Mouse (Mus musculus): ENCODE data around the gene Ralgapa1.
A peak's percentile ranks its signal among the peaks of the same experiment; 100 is the strongest.
"Not testable (repeated sequence)": the region's sequence is repeated elsewhere in the genome, so short reads cannot be mapped to it uniquely, and the experiment has no call there.

The Ralgapa1 gene

DNA sequence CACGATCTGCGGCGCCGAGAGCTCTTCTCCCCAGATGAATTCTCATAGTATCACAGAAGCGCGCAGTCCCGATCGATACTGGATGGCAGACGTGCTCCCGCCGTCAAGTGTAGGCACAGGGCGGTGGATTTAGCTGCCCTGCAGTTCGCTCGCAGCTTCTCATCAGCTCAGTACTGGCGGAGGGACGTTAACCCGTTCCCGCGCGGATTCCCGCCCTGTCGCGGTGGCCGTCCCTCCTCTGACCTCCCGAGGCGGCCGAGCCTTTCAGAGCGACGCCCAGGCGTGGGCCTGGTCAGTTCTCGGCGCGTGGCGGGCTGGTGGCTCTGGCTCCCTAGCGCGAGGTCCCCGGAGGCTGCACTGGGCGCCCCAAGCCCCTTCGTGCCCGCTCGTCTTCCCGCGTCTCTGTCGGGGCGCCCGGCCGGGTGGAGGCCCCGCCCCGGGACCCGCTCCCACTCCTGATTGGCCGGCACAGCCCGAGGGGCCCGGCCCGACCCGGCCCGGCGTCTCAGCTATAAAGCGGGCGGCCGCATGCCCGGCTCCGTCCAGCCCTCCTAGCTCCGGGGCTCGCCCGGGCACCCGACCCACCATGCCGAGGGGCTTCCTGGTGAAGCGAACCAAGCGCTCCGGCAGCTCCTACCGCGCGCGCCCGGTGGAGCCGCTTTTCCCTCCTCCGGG, 221.9 kb downstream of the Ralgapa1 start, which contains the start of gene Insm2:
TSS of gene Insm2 (plus strand) at position 541 of the 675 bp plus-strand sequence.
- DNase-seq (ENCODE audit: low read depth), result no peak

DNA sequence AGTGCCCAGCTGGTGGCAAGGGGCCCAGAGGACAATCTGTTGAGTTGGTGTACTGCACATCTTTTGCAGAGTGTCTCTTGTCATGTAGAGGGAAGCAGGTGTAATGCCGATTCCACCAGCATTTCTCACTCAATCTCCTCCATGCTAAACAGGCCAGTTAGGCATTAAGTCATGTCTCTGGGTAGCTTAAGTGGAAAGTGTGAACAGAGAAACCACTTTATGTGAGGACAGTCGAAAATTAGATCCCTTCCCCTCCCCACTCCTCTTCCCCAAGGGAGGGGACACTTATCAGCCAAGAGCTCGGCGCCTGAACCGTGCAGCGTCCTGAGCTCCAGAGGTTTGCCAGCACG, 222.5 kb downstream of the Ralgapa1 start:
- no peak for DNase-seq (ENCODE audit: low read depth)

DNA sequence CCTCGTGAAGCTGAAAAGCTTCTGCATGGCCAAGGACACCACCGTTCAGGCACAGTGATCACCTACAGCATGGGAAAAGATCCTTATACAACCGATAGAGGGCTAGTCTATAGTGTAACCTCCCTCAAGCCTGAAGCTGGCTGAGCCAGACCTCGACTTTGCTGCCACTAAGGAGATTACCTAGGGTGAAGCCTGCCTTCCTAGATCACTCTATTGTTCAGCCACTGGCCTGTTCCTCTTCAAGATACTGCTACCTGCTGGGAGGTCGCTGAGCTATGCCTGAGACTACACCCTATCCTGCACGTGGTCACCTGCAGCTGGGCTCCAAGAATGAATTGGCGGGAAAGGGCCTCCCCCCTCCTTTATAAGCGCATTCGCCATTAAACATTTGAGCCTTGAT, 234.0 kb downstream of the Ralgapa1 start:
- not testable (repeated sequence) for DNase-seq (ENCODE audit: low read depth)

DNA sequence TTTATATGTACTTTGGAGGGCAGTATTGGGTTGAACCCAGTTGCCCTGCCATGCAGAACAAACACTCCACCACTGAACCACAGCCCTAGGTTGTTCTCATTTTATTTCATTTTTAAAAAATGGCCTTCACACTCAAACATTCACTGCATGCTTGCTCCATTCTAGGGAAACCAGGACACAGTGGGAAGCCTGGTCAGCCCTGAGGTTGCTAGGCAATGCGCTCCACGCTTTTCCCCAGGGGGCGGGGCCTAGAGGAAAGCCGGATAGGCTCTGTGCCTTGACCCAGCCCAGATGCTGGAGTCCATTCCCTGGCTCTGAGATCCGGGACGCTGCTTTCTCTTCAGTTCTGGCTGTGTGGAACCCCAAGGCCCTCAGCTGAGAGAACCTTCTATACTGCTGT, 247.2 kb downstream of the Ralgapa1 start:
- no peak for DNase-seq (ENCODE audit: low read depth)

DNA sequence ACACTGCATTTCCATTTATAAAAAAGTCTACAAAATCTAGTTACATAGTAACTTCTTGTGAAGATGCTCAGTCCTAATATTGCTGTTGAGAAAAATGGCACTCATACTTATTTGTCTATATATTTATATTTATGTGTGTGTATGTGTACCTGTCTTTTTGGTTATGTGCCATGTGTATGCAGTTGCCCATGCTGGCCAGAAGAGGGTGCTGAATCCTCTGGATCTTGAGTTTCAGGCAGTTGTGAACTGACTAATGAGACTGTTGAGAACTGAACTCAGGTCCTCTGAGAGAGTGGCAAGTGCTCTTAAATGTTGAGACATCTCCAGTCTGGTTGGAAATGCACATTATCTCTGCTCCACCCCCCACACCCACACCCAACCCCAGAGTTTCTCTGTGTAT, 247.9 kb downstream of the Ralgapa1 start:
- peak; percentile 19 for DNase-seq (ENCODE audit: low read depth)

DNA sequence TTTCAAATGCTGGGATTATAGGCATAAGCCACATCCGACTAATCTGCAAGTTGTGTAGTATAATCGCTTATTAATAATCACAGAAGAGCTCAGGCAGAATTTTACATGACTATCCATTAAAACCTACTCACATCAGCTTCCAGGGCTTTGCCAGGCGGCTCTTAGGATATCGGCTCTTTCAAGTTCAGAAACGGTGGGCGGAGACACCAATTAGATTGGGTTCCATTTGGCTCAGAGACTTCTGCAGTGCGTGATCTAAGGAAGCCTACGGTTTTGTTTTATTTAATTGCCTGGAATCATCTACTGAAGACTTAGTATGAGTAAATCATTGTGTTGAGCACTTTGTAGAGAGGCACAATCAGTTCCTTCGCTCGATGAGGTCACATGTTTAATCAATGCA, 249.3 kb downstream of the Ralgapa1 start:
- no peak for DNase-seq (ENCODE audit: low read depth)

DNA sequence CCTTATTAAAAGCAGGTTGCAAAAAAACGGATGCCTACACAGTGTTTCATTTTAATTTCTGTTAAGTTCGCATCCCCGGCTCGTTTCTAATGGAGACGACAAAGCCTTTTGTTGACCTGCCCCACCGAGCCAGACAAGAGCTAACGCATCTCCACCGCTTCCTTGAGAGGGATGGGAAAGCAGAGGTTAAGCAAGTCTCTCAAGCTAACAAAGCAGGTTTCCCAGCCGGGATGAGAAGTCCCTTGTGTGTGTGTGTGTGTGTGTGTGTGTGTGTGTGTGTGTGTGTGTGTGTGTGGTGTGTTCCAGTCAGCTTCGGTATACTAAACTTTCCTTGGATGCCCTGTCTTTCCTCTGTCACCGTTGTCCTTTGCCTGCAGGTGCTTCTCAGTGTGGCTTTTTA, 249.8 kb downstream of the Ralgapa1 start:
- no peak for DNase-seq (ENCODE audit: low read depth)

DNA sequence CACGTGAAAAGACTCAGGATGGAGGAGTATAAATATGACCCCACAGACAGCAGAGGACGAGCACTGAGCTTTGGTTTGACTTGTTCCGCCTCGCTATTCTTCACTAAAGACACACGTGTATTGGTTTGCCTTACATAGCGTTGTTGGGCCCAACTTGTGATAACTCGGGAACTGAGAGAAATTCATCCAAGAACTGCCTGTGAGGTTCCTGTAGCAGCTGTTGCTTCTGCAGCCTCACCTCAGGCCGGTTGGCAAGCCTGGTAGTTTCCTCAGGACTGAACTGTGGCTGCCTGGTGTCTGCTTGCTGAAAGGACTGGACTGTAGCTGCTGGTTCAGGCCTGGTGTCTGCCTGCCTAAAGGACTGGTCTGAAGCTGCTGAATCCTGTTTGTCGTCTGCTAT, 250.3 kb downstream of the Ralgapa1 start:
- DNase-seq (ENCODE audit: low read depth), result no peak

DNA sequence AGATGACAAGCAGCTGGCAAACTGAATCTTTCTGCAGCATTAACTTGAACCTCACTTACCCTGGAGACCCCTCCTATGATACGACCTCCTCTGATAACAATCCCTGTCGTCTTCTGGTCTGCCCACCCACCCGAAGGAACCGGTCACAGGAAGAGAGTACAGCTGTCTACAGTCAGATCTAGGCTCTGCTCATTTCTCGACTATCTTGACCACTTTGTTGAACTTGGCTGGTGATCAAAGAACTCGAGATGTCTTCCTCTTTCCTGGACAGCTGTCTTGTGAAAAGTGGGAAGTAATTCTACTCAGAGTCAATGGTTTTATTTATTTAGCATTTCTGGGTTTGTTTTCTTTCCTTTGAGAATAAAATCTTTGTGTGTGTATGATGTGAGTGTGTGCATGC, 251.3 kb downstream of the Ralgapa1 start:
- peak; percentile 84 for DNase-seq (ENCODE audit: low read depth)

DNA sequence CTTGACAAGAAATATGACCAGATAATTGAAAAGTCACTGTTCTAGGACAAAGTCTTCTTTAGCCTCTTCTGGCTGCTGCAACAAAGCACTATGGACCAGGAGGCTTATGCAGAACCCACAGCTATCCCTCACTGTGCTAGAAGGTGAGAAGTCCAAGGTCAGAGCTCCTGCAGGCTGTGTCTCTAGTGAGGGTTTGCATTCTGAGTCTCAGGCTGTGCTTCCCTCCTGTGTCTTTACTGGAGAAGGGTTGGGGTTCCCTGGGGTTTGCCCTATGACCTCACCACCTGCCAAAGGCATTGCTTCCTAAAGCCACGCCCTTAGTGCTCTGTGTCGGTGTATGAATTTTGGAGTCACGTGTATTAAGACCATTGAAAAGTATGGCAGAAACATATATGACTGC, 252.5 kb downstream of the Ralgapa1 start:
- peak; percentile 12 for DNase-seq (ENCODE audit: low read depth)

DNA sequence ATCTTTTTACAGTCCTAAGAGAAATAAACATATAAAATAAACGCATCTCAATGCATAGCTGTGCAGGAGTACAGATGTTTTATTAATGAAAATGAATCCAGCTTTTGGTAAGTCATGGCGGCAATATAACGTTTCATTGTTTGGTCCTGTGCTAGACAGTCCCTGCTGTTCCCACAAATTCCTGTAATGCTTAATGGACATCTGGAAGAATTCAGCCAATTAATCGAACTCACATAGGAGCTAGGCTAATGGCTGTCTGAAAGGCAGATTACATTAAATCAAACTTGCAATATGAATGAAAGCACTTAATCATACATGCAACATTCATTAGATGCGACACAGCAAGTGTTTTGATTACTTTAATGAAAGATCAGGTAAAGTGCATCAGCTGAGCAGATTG, 254.1 kb downstream of the Ralgapa1 start:
- no peak for DNase-seq (ENCODE audit: low read depth)

DNA sequence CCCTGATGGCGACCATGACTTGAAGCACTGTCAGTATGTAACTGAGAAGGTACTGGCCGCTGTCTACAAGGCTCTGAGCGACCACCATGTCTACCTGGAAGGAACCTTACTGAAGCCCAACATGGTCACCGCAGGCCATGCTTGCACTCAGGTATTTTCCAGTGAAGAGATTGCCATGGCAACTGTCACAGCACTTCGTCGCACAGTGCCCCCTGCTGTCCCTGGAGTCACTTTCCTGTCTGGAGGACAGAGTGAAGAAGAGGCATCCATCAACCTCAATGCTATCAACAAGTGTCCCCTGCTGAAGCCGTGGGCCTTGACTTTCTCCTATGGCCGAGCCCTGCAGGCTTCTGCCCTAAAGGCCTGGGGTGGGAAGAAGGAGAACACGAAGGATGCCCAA, 255.1 kb downstream of the Ralgapa1 start:
- DNase-seq (ENCODE audit: low read depth), result no peak

DNA sequence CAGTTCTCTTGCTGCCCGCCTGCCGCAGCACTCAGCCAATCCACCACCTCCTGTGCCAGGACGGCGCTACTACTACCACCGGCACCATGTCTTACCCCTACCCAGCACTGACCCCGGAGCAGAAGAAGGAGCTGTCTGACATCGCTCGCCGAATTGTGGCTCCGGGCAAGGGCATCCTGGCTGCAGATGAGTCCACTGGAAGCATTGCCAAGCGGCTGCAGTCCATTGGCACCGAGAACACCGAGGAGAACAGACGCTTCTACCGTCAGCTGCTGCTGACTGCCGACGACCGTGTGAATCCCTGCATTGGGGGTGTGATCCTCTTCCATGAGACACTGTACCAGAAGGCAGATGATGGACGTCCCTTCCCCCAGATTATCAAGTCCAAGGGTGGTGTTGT, 255.8 kb downstream of the Ralgapa1 start, which contains the start of gene Aldoart2:
TSS of gene Aldoart2 (plus strand) at position 34 of the 400 bp plus-strand sequence.
- no peak for DNase-seq (ENCODE audit: low read depth)

DNA sequence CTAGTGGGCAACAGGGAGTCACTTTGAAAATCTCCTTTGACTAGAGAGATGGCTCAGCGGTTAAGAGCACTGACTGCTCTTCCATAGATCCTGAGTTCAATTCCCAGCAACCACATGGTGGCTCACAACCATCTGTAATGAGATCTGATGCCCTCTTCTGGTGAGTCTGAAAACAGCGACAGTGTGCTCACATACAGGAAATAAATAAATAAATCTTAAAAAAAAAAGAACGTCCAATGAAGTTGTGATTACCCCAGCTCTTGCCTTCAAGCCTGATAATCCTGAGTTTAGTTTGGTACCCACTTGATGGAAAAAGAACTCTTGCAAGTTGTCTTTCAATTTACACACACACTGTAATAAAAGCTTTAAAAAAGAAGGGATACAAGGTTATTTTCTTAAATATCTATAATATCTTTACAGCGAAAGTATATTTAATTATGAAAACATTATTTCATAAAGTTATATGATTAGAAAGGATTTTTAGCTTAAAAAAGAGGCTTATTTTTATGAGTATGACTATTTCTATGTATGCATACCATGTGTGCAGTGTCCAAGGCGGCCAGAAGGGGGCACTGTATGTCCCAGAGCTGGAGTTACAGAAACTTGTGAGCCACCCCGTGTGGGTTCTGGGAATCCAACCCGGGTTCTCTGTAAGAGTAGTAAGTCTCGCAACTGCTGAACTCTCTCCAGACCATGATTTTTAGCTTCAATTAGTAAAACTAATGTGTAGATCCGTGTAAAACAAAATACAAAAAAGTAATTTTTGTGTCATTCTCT, 256.6 kb downstream of the Ralgapa1 start:
- DNase-seq (ENCODE audit: low read depth), result peak; percentile 7

DNA sequence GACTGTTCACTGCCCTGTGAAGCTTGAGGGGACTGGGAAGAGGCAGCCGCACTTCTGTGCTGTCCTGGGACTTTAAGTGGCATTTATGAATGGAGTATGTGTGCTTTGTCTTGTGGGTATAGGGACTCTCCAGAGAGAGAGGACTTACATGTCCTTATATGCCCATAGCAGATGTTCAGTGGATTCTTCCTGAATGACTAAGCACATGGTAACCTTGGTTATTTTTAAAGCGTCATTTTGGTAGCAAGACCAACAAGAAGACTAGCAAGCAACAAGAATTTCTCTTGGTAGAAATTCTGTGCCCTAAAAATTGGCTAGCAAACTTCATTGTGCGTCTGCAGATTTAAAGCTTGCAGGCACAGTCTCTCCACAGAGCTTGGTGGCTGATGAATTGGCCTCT, 257.2 kb downstream of the Ralgapa1 start:
- peak; percentile 66 for DNase-seq (ENCODE audit: low read depth)

DNA sequence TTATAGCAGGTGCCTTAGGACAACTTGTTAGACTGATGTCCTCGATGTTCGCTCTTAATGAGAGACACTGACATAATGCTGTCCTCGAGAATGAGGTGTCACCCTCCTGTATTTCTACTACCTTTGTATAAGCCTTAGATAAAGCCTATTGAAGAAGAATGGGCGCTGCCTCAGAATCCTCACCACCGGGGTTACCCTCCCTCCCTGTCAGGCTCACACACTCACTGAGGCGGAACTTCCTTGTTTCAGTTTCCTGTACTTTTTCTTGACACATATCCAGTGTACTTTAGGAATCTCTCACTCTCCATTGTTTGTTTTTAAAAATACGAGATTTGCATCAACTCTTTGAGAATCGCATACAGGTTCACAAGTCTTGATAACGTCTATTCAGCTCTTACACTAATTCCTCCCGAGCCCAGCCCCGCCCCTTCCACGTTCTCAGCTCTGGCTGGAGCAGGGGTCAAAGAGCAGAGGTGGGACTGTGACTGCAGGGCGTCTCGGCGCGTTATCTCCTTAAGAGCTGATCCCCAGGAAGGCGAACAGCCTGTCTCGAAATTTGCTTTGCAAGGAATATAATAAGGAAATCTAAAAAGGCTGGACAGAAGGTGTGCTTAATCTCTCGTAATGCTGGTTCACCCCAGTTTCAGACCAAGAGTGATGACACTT, 260.8 kb downstream of the Ralgapa1 start:
- peak; percentile 68 for DNase-seq (ENCODE audit: low read depth)

DNA sequence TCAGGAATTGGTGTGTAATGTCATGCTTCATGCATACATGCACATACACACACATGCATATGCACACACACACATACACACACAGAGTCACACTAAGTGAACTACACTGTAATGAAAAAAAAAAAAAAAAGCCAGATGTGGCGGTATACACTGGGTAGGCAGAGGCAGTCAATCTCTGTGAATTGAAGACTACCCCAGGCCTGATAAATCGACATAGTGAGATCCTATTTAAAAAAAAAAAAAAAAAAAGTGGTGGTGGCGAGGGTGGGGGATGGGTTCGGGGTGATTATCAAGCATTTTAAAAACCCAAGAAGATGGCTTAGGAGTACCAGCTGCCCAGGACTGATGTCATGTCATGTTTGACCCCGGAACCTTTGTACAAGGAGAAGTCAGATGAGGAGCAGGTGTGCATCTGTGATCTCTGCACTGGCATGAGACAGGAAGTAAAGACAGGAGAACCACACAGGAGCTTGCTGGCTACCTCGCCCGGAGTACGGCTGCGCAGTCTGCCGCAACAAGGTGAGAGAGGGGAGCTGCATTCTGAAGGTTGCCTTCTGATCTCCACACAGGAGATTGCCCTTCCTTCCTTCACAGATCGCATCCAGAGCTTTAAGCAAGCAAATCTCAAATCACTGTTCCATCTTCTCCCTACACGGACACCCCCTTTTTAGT, 261.6 kb downstream of the Ralgapa1 start:
- no peak for DNase-seq (ENCODE audit: low read depth)

DNA sequence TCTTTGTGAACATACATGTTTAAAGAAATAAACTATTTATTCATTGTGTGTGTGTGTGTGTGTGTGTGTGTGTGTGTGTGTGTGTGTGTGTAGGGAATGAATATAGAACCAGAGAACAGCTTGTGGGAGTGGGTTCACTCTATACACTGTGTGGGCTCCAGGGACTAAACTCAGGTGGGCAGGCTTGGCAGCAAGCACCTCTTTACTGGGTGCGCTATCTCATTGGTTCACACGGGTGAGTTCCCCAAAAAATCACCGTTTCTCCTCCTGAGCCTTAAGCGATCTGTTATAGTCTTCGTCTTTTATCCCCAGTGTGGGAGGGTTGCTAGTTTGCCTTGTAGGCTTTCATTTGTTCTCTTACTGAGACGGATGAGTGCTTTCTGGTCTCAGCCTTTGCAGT, 263.1 kb downstream of the Ralgapa1 start:
- DNase-seq (ENCODE audit: low read depth), result no peak

DNA sequence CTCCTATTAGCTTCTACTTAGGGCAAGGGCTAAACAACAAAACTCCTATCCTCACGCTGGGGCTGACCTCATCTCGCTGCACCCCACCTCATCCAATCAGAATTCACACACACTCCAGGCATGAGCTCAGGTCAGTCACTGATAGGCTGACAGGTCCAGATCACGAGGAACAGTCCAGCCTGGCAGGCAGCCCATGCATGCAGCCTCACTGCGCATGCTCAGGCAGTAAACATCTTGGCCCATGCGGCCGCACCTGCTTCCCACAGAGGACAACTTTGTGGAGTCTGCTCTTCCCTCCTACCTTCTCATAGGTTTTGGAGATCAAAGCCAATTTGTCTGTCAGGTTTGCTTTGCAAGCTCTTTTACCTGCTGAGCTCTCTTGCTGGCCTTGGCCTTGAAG, 266.1 kb downstream of the Ralgapa1 start:
- DNase-seq (ENCODE audit: low read depth), result not testable (repeated sequence)
